Mouse (Mus musculus): Measurements from ENCODE around the gene Ifi35. TPM values are rescaled to one million over a fixed set of nuclear protein-coding genes. Genes with fewer than 3 reads are reported as not detected.
"Not testable (repeated sequence)": the region's sequence is repeated elsewhere in the genome, so short reads cannot be mapped to it uniquely, and the experiment has no call there.

Ifi35 gene
- polyA plus RNA-seq, 1 experiment from 2014 or later, result 102 TPM

- Histone ChIP-seq H3K27ac (ENCODE audit: low read depth, low read length) (peak overlapping the region; percentile 93), H3K4me3 (ENCODE audit: low read depth, low read length) (peak overlapping the region; percentile 82), H3K27me3 (replicated peaks; ENCODE audit: control insufficient read depth, insufficient read depth, low read length) (no peaks in the 10 kb centered on the region), H3K9me3 (ENCODE audit: control insufficient read depth) (no peaks in the 10 kb centered on the region), H3K4me2 (replicated peaks; ENCODE audit: low read depth) (peak overlapping the region; percentile 94), H3K9ac (ENCODE audit: low read depth, low read length) (peak overlapping the region; percentile 71), H3K4me1 (replicated peaks; ENCODE audit: control insufficient read depth, insufficient read depth, low read length) (0 out of 2 replicates have a peak, but pooled peaks cover 7% of the 10 kb centered on the region), H3K36me3 (ENCODE audit: control insufficient read depth, insufficient read depth) (peaks cover 22% of the 10 kb centered on the region)
- WGBS, result under 1% methylated on average over 51 of the region's 51 CpGs
- peak; percentile 48 for ATAC-seq
- TF ChIP-seq CTCF (IDR thresholded peaks at IDR 0.05; ENCODE audit: low read depth), result peak; percentile 50
Observed at GRCm38 (mm10) chr11:101465101-101465868, 17.1 kb downstream of the Ifi35 start.

GRCm38 (mm10) chr11:101465869-101466551 is 17.8 kb downstream of the Ifi35 start, which contains the start of gene Vat1:
Vat1 (minus strand) TSS chr11:101466230.
- H3K4me3 ChIP-seq (ENCODE audit: low read depth, low read length), result peak within 1 kb of the TSS; percentile 82

GRCm38 (mm10) chr11:101466552-101466950 is 18.3 kb downstream of the Ifi35 start:
- not testable (repeated sequence) for H3K27me3 ChIP-seq (replicated peaks; ENCODE audit: control insufficient read depth, insufficient read depth, low read length); H3K27ac ChIP-seq (ENCODE audit: low read depth, low read length); H3K9me3 ChIP-seq (ENCODE audit: control insufficient read depth); H3K4me1 ChIP-seq (replicated peaks; ENCODE audit: control insufficient read depth, insufficient read depth, low read length); H3K36me3 ChIP-seq (ENCODE audit: control insufficient read depth, insufficient read depth); H3K9ac ChIP-seq (ENCODE audit: low read depth, low read length); ATAC-seq
- 58% methylated on average over 5 of the region's 5 CpGs for WGBS
- Histone ChIP-seq H3K4me2 (replicated peaks; ENCODE audit: low read depth) (peak overlapping the region; percentile 94), H3K4me3 (ENCODE audit: low read depth, low read length) (peak overlapping the region; percentile 82; the same call in 1 of the 2 replicates)

More at GRCm38 (mm10) chr11:101465869-101466551, 17.8 kb downstream of the Ifi35 start, which contains the start of gene Vat1:
- H3K27ac ChIP-seq (ENCODE audit: low read depth, low read length), result peak within 1 kb of the TSS; percentile 93
- WGBS, result under 1% methylated on average over 57 of the region's 60 CpGs
- peak; percentile 25; the same call in 1 of the 2 replicates for ATAC-seq
- peak within 1 kb of the TSS; percentile 71 for H3K9ac ChIP-seq (ENCODE audit: low read depth, low read length)
- peak within 1 kb of the TSS; percentile 94 for H3K4me2 ChIP-seq (replicated peaks; ENCODE audit: low read depth)
- no peaks in the 10 kb centered on the region for H3K27me3 ChIP-seq (replicated peaks; ENCODE audit: control insufficient read depth, insufficient read depth, low read length)
- peaks cover 15% of the 10 kb centered on the region for H3K36me3 ChIP-seq (ENCODE audit: control insufficient read depth, insufficient read depth)
- no peaks in the 10 kb centered on the region for H3K9me3 ChIP-seq (ENCODE audit: control insufficient read depth)
- peak; percentile 11; the same call in 1 of the 2 replicates for TF ChIP-seq CTCF (IDR thresholded peaks at IDR 0.05; ENCODE audit: low read depth)
- H3K4me1 ChIP-seq (replicated peaks; ENCODE audit: control insufficient read depth, insufficient read depth, low read length), result 0 out of 2 replicates have a peak, but pooled peaks cover 7% of the 10 kb centered on the region

- WGBS, result under 1% methylated on average over 46 of the region's 54 CpGs
- no peaks in the 10 kb centered on the region for H3K27me3 ChIP-seq (replicated peaks; ENCODE audit: control insufficient read depth, insufficient read depth, low read length)
- H3K4me3 ChIP-seq (ENCODE audit: low read depth, low read length), result peak overlapping the region; percentile 76
- peak overlapping the region; percentile 68 for H3K9ac ChIP-seq (ENCODE audit: low read depth, low read length)
- peak; percentile 58 for ATAC-seq
- peaks cover 1% of the 10 kb centered on the region; the same call in 1 of the 2 replicates for H3K36me3 ChIP-seq (ENCODE audit: control insufficient read depth, insufficient read depth)
- H3K4me1 ChIP-seq (replicated peaks; ENCODE audit: control insufficient read depth, insufficient read depth, low read length), result 0 out of 2 replicates have a peak, but pooled peaks cover 7% of the 10 kb centered on the region
- H3K9me3 ChIP-seq (ENCODE audit: control insufficient read depth), result no peaks in the 10 kb centered on the region
- TF ChIP-seq CTCF (IDR thresholded peaks at IDR 0.05; ENCODE audit: low read depth), result peak; percentile 82
- peak overlapping the region; percentile 68 for H3K27ac ChIP-seq (ENCODE audit: low read depth, low read length)
- H3K4me2 ChIP-seq (replicated peaks; ENCODE audit: low read depth), result peak overlapping the region; percentile 99
Observed at GRCm38 (mm10) chr11:101467477-101468262, 19.5 kb downstream of the Ifi35 start.

- H3K27ac ChIP-seq (ENCODE audit: low read depth, low read length), result peak overlapping the region; percentile 68
- no peaks in the 10 kb centered on the region for H3K27me3 ChIP-seq (replicated peaks; ENCODE audit: control insufficient read depth, insufficient read depth, low read length)
- H3K4me1 ChIP-seq (replicated peaks; ENCODE audit: control insufficient read depth, insufficient read depth, low read length), result 0 out of 2 replicates have a peak, but pooled peaks cover 7% of the 10 kb centered on the region
- H3K9ac ChIP-seq (ENCODE audit: low read depth, low read length), result peak overlapping the region; percentile 68
- H3K9me3 ChIP-seq (ENCODE audit: control insufficient read depth), result no peaks in the 10 kb centered on the region
- no peak for TF ChIP-seq CTCF (IDR thresholded peaks at IDR 0.05; ENCODE audit: low read depth)
- 2% methylated on average over 28 of the region's 31 CpGs for WGBS
- peak overlapping the region; percentile 99 for H3K4me2 ChIP-seq (replicated peaks; ENCODE audit: low read depth)
- no peaks in the 10 kb centered on the region for H3K36me3 ChIP-seq (ENCODE audit: control insufficient read depth, insufficient read depth)
- no peak; the same call in 1 of the 2 replicates for ATAC-seq
- H3K4me3 ChIP-seq (ENCODE audit: low read depth, low read length), result peak overlapping the region; percentile 76
Observed at GRCm38 (mm10) chr11:101468263-101468688, 20.1 kb downstream of the Ifi35 start.
